Mouse (Mus musculus) heart, adult 2 months (tissue): ENCODE measurements at regions not wholly inside any gene's neighbourhood (a gene's known extent, or its start where the extent isn't known, plus 50 kb on each side); places are given as distances from the start of the nearest gene placed in this dataset.

Experiments
- DNase-seq, 2 experiments: peaks; one replicate each; pipeline ENCODE4 v3.0.0; 2021
- H3K27ac ChIP-seq: fragments of 200-600 bp; 2 replicates; pipeline ENCODE4 v1.8.1; 2022
- H3K27me3 ChIP-seq: fragments of 200-500 bp; 2 replicates; pipeline ENCODE4 v1.6.1; 2012; ENCODE audit warnings: mild to moderate bottlenecking, low read length, inconsistent platforms, mixed read lengths; ENCODE audit not compliant: control insufficient read depth, insufficient read depth
- H3K36me3 ChIP-seq: fragments of 200-500 bp; 2 replicates; pipeline ENCODE4 v1.6.1; 2012; ENCODE audit warnings: low read length, inconsistent platforms; ENCODE audit not compliant: control insufficient read depth, insufficient read depth
- H3K4me1 ChIP-seq: fragments of 200-500 bp; 2 replicates; pipeline ENCODE4 v1.6.1; 2011; ENCODE audit warnings: low read length; ENCODE audit not compliant: control insufficient read depth, insufficient read depth
- H3K4me3 ChIP-seq: fragments of 200-600 bp; 2 replicates; pipeline ENCODE4 v1.8.1; 2022
- H3K79me2 ChIP-seq: fragments of 200-500 bp; replicated peaks from 2 replicates; pipeline ENCODE4 v1.6.1; 2012; ENCODE audit warnings: mild to moderate bottlenecking, inconsistent platforms, low read length, moderate library complexity, mixed read lengths; ENCODE audit not compliant: control insufficient read depth, insufficient read depth
- H3K9ac ChIP-seq: fragments of 200-500 bp; 2 replicates; pipeline ENCODE4 v1.6.1; 2012; ENCODE audit warnings: low read depth, mild to moderate bottlenecking, control low read depth, inconsistent platforms, low read length, mixed read lengths
- CTCF ChIP-seq: fragments of 200-600 bp; IDR thresholded peaks from 2 replicates; pipeline ENCODE4 v1.8.1; 2022; ENCODE audit warnings: antibody characterized with exemption, mild to moderate bottlenecking, moderate library complexity
- EP300 ChIP-seq: fragments of 200-500 bp; IDR thresholded peaks from 2 replicates; pipeline ENCODE4 v1.6.1; 2011; ENCODE audit warnings: low read depth, low read length, control low read depth; ENCODE audit not compliant: insufficient read depth
- POLR2A ChIP-seq: fragments of 200-500 bp; IDR thresholded peaks from 2 replicates; pipeline ENCODE4 v1.6.1; 2011; ENCODE audit warnings: mild to moderate bottlenecking, low read depth, low read length, control low read depth; ENCODE audit not compliant: insufficient read depth
- WGBS: fragments of 180-500 bp; shearing (Covaris S2); methylation state at CpG from one replicate; pipeline ENCODE4 v1.1.7; 2018; 5-methylcytosine and 5-hydroxymethylcytosine counted together
- intact Hi-C: fragments of 180-260 bp; cut with DNase I; formaldehyde crosslinking; loops from one replicate; pipeline ENCODE4 v1.15.1; 2025

DNA sequence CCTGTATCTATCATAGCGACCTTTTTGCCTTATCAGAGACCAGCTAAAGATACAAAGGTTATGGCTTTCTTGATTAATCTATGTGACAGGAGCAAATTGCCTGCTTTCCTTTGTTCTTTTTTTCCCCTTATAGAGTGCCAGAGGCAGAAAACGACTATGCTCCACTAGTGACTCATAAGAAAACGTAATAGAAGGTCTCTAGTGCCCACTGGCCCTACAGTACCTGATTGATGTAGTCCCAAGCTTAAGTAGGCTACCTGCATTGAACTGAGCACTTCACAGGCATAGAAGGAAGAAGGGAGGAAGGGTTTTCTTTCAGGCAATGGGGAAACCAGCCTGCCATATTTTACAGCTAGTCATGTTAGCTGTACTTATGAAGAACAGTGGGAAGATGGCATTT lies 116.0 kb upstream of the Tusc1 start:
- DNase-seq, result no peak
- Histone ChIP-seq H3K4me1 (no peaks in the 10 kb centered on the region), H3K4me3 (no peak overlapping the region), H3K36me3 (no peaks in the 10 kb centered on the region), H3K9ac (no peak overlapping the region), H3K79me2 (no peaks in the 10 kb centered on the region), H3K27me3 (no peaks in the 10 kb centered on the region), H3K27ac (no peak overlapping the region)
- no peak for TF ChIP-seq EP300
- no peak for TF ChIP-seq POLR2A
- no peak for TF ChIP-seq CTCF
- 36% methylated on average over 3 of the region's 3 CpGs for WGBS
- intact Hi-C loops, result no loop called here

DNA sequence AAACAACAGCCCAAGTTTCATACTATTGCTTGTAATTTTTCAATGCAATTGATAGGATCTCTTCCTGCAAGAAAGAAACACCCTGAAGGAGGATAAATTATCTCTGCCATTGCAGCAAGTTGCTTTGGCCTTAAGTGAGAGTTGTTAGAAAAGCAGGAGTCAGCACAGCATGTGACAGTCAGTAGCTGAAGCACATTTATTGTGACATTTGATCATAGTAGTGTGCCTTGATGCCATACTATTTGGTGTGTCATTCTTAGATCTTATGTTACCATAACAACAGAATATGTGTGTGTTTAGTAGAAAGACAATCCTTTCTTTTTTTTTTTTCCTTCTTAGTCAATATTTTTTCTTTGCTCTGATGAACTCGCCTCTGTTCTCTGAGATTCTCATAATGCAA lies 115.5 kb upstream of the Tusc1 start:
- no peak for DNase-seq
- Histone ChIP-seq H3K4me1 (no peaks in the 10 kb centered on the region), H3K36me3 (no peaks in the 10 kb centered on the region), H3K9ac (no peak overlapping the region), H3K27ac (no peak overlapping the region), H3K4me3 (no peak overlapping the region), H3K27me3 (no peaks in the 10 kb centered on the region), H3K79me2 (no peaks in the 10 kb centered on the region)
- intact Hi-C loops, result no loop called here
- no peak for TF ChIP-seq EP300
- no peak for TF ChIP-seq CTCF
- no peak for TF ChIP-seq POLR2A
- 67% methylated on average over 1 of the region's 1 CpGs for WGBS

DNA sequence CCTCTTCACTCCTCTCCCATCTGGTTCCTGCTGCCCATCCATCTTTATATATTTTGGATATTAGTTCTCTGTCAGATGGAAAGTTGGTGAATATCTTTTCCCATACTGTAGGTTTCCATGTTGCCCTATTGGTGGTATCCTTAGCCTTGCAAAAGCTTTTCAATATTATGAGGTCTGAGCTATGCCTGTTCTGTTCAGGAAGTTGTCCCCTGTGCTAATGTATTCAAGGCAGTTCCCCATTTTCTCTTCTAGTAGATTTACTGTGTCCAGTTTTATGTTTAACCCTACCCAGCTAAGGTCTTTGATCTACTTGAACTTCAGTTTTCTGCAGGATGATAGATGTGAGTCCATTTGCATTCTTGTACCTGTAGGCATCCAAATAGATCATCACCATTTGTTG lies 109.4 kb upstream of the Tusc1 start:
- TF ChIP-seq EP300 (no peak), CTCF (no peak), POLR2A (no peak)
- Histone ChIP-seq H3K9ac (no peak overlapping the region), H3K27ac (no peak overlapping the region), H3K4me1 (no peaks in the 10 kb centered on the region), H3K27me3 (no peaks in the 10 kb centered on the region), H3K36me3 (no peaks in the 10 kb centered on the region), H3K4me3 (no peak overlapping the region), H3K79me2 (no peaks in the 10 kb centered on the region)
- intact Hi-C loops, result no loop called here
- no peak for DNase-seq

DNA sequence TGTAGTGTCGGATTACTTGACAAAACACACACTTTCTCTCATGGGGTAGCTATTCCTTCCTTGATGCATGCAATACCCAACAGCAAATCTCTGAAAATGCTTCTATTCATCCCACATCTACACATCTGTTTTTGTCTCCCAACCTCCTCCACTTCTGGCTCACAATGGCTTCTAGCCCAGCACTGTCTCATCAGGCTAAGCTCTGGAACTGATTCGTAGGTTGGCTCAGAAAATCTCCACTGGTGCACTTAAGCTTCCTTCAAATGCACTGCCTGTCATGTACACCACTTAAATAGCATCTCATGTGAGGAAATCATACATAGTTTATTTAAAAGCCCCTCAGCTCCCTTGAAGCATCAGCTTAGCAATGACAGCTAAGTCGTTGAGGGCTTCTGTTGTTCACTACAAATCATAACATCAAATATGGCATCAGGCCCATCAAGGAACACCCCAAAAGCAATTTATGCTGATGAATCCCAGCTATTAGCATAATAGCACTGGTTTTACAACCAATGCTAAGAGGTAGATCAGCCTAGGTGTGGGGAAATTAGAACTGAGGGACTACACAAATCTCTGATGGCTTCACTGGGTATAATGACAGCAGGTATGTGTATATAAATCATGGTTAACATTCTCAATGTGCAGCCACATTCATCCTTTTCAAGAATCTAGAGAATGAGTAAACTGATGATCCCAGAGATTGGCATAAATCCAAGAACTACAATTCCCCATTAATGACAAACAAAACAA lies 103.5 kb upstream of the Tusc1 start:
- H3K4me3 ChIP-seq, result no peak overlapping the region
- 57% methylated on average over 3 of the region's 3 CpGs for WGBS
- H3K36me3 ChIP-seq, result no peaks in the 10 kb centered on the region
- TF ChIP-seq EP300 (no peak), CTCF (no peak), POLR2A (no peak)
- DNase-seq, result no peak
- H3K27ac ChIP-seq, result no peak overlapping the region
- intact Hi-C loops, result no loop called here
- H3K27me3 ChIP-seq, result no peaks in the 10 kb centered on the region
- H3K79me2 ChIP-seq, result no peaks in the 10 kb centered on the region
- no peak overlapping the region for H3K9ac ChIP-seq
- H3K4me1 ChIP-seq, result no peaks in the 10 kb centered on the region

DNA sequence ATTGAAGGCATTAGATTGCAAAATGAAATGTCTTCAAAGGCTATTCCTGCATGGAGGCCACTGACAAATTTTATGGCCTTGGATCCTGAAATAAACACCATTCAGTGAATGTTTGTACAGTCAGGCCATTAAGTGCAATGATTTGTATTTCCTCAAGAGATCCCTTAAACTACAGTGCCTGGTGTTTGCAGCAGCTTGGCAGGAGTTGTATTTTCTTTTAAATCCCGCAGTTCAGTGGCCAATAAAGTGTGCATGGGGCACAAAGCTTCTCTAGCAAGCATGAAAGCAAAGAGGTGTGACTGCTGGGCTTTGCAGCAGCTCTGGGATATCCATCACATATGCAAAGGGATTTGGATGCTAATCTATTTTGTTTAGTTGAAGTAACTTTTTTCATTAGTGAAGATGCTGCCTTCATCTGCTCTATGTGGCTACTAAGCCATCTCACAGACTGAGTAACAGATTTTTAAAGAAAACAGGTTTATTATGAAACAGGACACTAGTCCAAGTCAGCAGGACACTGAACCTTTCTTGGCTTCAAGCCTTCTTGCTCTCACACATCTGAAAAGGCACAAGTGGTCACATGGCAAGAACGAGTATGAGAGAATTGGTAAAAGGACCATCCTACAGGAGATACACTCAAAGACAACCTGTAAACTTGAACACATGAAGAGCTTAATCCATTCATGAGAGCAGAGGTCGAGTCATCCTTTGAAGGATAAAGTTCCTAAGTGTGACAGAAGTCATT lies 102.2 kb upstream of the Tusc1 start:
- no peaks in the 10 kb centered on the region for H3K36me3 ChIP-seq
- TF ChIP-seq EP300 (no peak), CTCF (no peak), POLR2A (no peak)
- H3K27me3 ChIP-seq, result no peaks in the 10 kb centered on the region
- WGBS, result 27% methylated on average over 3 of the region's 3 CpGs
- DNase-seq, result no peak
- H3K27ac ChIP-seq, result no peak overlapping the region
- intact Hi-C loops, result no loop called here
- no peaks in the 10 kb centered on the region for H3K79me2 ChIP-seq
- H3K4me1 ChIP-seq, result no peaks in the 10 kb centered on the region
- H3K4me3 ChIP-seq, result no peak overlapping the region
- H3K9ac ChIP-seq, result no peak overlapping the region

DNA sequence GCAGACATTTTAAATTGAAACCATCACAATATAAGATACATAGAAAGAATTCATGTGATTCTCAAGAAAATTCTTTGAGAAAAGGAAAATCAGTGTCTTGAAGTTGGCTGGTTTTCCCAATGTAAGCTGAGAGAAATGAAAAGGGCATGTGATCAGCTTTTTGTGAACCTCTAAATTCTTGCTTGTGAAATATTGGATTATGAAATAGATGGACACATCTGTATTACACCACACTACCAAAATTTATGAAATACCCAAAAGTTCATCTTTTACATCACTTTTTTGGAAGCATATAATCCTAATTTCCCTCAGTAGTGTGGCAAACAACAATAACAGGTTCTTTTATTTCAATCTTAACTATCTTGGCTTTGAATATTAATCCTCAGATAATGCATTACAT lies 77.4 kb upstream of the Tusc1 start:
- Histone ChIP-seq H3K36me3 (no peaks in the 10 kb centered on the region), H3K4me1 (no peaks in the 10 kb centered on the region), H3K27ac (no peak overlapping the region), H3K4me3 (no peak overlapping the region), H3K79me2 (no peaks in the 10 kb centered on the region), H3K27me3 (no peaks in the 10 kb centered on the region), H3K9ac (no peak overlapping the region)
- TF ChIP-seq CTCF (no peak), POLR2A (no peak), EP300 (no peak)
- DNase-seq, result no peak
- intact Hi-C loops, result no loop called here
